Mouse (Mus musculus): Measurements from ENCODE around the gene Ccr7. TPM values are rescaled to one million over a fixed set of nuclear protein-coding genes. Genes with fewer than 3 reads are reported as not detected.

Ccr7 gene
- total RNA-seq, 4 experiments from 2014 or later, result not detected

GRCm38 (mm10) chr11:99117907-99118306 is 37.0 kb downstream of the Ccr7 start:
- no peak for DNase-seq (ENCODE audit: low spot score in 2 of 2)

DNA sequence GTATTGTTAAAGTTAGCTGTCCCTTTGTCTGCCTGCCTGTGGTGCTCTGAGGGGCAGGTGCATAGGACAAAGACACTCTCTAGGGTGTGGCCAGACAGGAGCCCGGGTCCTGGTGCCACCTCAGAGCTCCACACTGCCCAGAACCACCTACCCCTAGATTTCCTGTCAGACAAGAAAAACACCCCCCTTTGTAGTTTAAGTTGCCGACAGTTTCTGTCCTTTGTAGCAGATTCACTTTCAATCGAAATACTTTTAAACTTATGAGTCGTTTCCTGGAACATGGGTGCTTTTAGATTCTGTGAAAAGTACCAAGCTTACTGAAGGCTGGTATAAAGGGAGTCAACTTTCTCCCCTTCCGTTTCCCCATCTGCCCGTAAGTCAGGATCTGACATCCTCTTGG is 38.9 kb downstream of the Ccr7 start:
- no peak for DNase-seq (ENCODE audit: low spot score in 2 of 2)

DNA sequence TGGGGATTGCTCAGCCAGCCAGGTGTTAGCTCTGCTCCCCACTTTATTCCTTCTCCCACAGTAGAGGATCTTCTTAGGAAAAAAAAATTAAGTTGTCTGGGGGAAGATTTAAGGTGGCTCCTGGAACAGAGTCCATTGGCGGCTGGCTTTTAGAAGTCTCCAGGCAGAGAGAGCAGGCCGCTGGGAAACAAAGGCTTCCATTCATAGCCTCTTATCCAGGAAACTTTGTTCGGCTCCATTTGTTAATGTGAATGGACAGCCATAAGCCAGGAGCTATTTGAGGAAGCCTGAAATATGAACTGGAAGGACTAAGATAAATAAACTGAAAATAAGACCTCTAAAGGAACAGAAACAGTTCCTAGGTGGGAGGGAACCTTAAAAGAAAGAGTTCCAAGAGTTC is 41.8 kb downstream of the Ccr7 start:
- DNase-seq (ENCODE audit: low spot score in 2 of 2), result no peak

DNA sequence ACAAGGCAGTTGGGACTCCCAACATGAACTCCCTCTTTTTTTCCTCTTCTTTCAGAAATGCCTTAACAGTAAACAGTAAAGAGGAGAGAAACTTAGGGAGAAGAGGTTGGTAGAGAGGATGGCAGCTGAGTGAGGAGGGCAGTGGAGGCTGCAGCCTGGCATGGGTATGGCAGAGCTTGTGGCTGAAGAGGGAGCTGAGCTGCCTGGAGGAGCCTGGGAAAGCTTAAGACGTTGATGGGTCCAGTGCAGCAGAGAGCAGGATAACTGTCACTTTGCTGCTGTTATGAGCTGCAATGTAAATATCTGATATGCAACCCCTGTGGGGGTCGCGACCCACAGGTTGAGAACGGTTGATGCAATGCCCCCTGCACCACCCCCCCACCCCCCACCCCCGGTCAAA is 42.2 kb downstream of the Ccr7 start:
- DNase-seq (ENCODE audit: low spot score in 2 of 2), result no peak

DNA sequence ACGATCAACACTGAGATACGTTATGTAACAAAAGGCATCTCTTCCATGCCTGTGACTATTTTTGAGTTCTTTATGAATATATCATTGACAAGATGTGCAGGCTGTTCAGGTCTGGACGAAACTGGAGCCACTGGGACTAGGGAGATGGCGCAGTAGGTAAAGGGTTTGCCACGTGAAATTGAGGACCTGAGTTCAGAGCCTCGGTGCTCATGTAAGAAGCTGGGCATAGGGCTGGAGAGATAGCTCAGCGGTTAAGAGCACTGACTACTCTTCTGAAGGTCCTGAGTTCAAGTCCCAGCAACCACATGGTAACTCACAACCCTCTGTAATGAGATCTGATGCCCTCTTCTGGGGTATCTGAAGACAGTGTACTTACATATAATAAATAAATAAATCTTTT is 43.2 kb downstream of the Ccr7 start:
- no peak for DNase-seq (ENCODE audit: low spot score in 2 of 2)

DNA sequence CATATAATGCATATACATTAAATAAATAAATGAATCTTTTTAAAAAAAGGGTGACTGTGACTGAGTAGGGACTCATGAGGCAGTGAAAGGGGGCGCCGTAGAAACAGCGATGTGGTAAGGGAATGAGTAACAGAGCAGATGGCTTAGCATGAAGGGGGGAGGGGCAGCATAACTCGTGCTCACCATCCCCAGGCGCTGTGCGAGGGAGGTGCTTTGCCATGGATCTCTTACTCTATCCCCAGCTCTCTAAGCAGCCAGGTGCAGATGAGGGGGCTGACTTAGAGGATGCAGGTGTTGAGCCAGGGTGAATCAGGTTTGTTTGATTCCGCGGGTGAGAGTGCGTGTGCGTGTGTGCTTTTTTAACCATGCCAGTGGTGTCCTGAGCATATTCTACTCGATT is 43.7 kb downstream of the Ccr7 start:
- DNase-seq (ENCODE audit: low spot score in 2 of 2), result no peak

- DNase-seq (ENCODE audit: low spot score in 2 of 2), result no peak
Observed at GRCm38 (mm10) chr11:99110370-99111110, 44.3 kb downstream of the Ccr7 start.

DNA sequence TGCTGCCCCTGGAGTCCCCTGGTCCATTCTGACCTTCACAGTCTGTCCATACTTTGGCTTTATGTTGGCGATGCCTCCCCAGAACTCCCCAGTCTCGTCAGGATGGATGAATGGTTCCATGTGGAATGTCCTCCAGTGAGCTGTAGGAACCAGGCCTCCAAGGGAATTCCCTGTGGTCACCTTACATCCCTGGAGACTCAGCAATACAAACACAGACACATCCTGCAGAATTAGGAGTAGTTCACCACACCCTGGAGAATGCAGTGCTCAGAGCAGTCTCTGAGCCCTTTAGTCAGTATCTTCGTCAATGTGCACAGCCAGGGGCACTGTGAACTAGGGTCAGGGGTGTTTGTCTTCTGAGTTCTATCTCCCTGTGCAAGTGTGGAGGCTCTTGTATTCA is 46.6 kb downstream of the Ccr7 start:
- no peak for DNase-seq (ENCODE audit: low spot score in 2 of 2)

GRCm38 (mm10) chr11:99105981-99106726 is 48.7 kb downstream of the Ccr7 start:
- no peak for DNase-seq (ENCODE audit: low spot score in 2 of 2)

GRCm38 (mm10) chr11:99104609-99105410 is 50.1 kb downstream of the Ccr7 start:
- no peak for DNase-seq (ENCODE audit: low spot score in 2 of 2)

DNA sequence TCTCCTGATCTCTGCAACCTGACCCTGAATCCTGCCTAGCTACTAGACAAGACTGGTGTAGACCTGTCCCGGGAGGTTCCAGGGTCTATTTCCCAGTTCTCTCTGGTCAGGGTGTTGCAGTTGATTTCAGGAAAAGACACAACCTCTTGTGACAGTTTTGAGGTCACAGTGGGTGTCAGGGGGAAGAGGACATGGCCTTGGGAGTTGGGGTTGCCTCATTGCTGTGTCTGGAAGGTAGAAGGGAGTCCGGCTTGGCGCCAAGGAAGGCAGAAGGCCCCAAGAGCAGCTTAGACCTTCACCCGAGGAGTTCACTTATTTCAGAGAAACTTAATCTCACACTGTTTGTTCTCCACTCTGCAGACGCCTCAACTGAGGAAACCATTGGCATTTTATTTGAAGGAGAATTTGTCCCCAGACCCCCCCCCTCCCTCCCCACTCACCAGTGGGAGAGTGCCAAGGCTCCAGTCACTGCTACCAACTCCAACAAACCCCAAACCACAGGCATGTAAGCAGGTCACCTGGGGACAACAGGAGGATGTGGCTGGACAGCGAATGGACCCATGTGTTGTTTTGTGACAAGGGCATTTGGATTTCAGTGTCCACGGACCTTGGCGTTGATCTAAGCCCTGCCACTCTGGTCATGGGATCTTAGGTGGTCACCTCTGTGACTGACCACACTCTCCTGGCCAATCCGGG is 52.2 kb downstream of the Ccr7 start:
- no peak for DNase-seq (ENCODE audit: low spot score in 2 of 2)

- DNase-seq (ENCODE audit: low spot score in 2 of 2), result no peak
Observed at GRCm38 (mm10) chr11:99101693-99102092, 53.2 kb downstream of the Ccr7 start.

DNA sequence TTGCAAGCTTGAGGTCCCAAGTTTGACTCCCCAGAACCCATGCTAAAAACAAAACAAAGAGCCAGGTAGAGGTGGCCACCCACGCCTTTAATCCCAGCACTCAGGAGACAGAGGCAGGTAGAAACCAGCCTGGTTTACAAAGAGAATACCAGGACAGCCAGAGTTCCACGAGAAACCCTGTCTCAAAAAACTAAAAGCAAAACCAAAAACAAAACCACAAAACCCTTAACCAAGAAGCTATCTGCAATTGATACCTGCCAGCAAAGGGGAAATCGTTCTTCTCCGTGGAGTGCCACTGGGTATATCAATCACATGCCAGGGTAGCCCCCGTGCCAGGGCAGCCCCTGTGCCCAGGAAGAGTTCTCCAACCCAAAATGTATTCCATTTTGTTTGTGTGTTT is 54.7 kb downstream of the Ccr7 start:
- no peak for DNase-seq (ENCODE audit: low spot score in 2 of 2)

DNA sequence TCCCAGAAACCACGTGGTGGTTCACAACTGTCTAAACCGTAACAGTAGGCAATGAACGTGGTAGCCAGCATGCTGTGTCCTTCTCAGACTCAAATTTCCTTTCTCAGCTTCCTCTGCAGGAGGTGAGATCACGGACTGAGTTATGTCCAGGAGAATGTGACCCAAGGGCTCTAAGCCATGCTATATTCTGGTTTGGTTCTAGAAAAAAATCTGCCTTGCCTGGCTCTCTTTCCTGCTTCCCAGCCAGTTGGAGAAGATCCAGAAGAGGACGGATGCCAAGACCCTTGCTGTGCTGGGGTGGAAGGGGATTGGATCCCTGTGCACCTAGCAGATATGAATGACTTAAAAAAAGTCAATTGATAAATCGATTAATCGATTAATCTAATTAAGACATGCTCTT is 55.4 kb downstream of the Ccr7 start:
- DNase-seq (ENCODE audit: low spot score in 2 of 2), result no peak

DNA sequence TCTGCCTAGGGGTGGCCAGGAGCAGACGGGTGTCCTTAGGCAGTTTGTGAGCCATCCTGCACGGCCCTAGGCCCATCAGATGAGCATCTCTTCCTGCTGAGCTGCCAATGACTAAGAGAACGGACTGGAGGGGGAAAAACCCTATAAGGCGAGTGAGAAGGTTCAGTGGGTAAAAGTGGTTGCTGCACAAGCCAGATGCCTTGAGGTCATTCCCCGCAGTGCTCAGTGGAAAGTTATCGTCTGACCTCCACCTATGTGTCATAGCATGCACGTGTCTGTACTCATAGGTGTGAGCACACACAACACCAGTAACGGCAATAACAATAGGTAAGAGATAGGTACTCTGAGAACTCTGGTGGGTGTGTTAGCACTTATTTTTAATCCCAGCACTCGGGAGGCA is 56.0 kb downstream of the Ccr7 start:
- DNase-seq (ENCODE audit: low spot score in 2 of 2), result no peak

DNA sequence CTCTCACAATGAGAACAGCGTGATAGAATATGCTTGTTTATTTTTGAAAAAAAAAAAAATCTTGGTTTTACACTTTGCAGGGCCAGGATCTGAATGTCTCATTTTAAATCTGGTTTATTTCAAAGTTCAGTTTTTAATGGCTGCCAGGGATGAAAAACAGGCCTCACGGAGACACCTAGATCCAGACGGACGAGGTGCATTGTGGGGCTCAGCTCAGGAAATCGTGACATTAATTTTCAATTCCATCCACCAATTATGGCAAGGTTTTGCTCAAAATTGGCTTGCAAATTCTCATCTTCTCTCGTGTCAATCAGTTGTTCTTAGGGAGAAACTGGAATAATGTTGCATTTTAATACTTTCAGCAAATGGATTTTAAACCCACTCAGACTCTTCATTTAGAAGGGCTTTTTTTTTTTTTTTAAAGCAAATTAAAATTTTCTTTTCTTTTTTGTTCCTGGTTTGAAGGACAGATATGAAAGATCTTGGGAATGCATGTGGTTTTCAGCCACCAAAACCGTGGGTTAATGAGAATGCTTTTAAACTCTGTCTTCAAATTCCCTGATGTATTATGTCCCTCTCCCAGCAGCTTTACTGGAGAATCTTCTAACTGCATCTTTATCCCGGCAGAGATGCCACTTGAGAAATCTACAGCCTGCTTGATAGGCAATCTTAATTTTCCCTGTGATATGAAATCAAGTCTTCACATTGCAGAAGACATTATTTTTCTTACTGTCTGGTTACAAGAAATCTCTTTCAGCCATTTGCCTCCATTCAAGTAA is 57.7 kb downstream of the Ccr7 start:
- DNase-seq (ENCODE audit: low spot score in 2 of 2), result no peak

DNA sequence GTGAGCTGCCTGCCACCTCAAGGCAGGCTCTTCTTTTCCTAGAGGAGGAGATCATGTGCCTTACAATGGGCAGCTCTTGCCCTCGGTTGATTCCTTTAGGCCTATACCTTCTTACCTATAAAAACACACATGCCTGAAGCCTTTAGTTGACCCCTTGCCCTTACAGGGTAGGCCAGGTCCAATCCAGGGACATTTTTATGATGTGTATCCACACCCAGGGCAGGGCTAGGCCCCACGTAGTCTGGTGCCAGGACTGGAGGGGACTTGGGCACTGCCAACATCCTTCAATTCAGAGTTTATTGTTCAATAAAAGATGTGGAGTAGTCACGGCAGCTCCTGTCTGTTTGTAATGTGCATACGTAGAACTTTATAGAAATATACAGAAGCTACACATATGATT is 58.5 kb downstream of the Ccr7 start:
- DNase-seq (ENCODE audit: low spot score in 2 of 2), result no peak

- DNase-seq (ENCODE audit: low spot score in 2 of 2), result no peak
Observed at GRCm38 (mm10) chr11:99095759-99096158, 59.1 kb downstream of the Ccr7 start.

- no peak for DNase-seq (ENCODE audit: low spot score in 2 of 2)
Observed at GRCm38 (mm10) chr11:99094911-99095676, 59.8 kb downstream of the Ccr7 start.

Data from gastrocnemius, adult 8-10 months (tissue).